ENCODE assay signal across 11 mouse cellular contexts in the genomic region with DNA sequence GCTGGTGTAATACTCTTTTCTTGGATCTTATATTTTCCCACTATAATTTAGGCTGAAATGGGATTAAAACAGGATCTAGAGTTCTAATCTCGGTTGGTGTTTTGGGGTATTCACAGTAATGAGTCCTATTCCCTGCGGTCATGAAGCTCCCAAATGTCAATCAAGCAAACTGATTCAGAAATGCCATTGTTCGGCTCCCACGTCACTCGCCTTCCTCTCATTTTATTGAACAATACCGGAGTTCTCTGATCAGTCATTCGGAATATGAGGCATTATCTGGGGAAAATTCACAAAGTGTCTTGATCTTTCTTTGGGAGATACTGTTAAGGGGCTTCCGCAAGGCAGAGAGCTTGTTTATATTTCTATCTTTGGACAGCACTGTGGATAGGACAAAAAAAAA. TPM values are rescaled to one million over a fixed set of nuclear protein-coding genes. Genes with fewer than 3 reads are reported as not detected.
DNase-seq lines count a peak whose midpoint lies in the region; ATAC-seq lines count a peak whose summit lies in the region.
"Had no signal": no experiment of that assay in that cellular context is flagged by ENCODE, and none has a peak within 500 bp of the region (broad histone marks: within the 10 kb centered on the region; RNA-seq: fewer than 3 reads in every experiment).

No protein-coding gene starts in this region.

- H3K36me3 ChIP-seq in intestine, embryonic 14.5 days (ENCODE audit: control insufficient read depth, insufficient read depth, low read length), result no peaks in the 10 kb centered on the region
- H3K36me3 ChIP-seq in intestine, embryonic 16.5 days (ENCODE audit: control insufficient read depth, insufficient read depth, low read length), result no peaks in the 10 kb centered on the region
- no peaks in the 10 kb centered on the region for H3K36me3 ChIP-seq in forebrain, embryonic 13.5 days (ENCODE audit: poor library complexity, severe bottlenecking)
- no peaks in the 10 kb centered on the region for H3K36me3 ChIP-seq in limb, embryonic 13.5 days

- no peak for ATAC-seq in intestine, embryonic 14.5 days (replicated peaks; ENCODE audit: low FRiP score, low TSS enrichment, low read depth)
- ATAC-seq in intestine, embryonic 16.5 days, result no peak
- no peak for ATAC-seq in forebrain, embryonic 13.5 days
- ATAC-seq in limb, embryonic 13.5 days (ENCODE audit: low FRiP score, low read depth), result no peak

- H3K4me3 ChIP-seq in intestine, embryonic 14.5 days (ENCODE audit: low read depth, low read length), result no peak overlapping the region
- H3K4me3 ChIP-seq in intestine, embryonic 16.5 days (ENCODE audit: low read length), result no peak overlapping the region
- H3K4me3 ChIP-seq in forebrain, embryonic 13.5 days, result peak overlapping the region; percentile 44; the same call in 1 of the 2 replicates
- no peak overlapping the region for H3K4me3 ChIP-seq in limb, embryonic 13.5 days

- no peak overlapping the region for H3K9ac ChIP-seq in intestine, embryonic 14.5 days (ENCODE audit: low read length)
- no peak overlapping the region for H3K9ac ChIP-seq in intestine, embryonic 16.5 days (ENCODE audit: low read depth, low read length)
- peak overlapping the region; percentile 87 for H3K9ac ChIP-seq in forebrain, embryonic 13.5 days
- no peak overlapping the region for H3K9ac ChIP-seq in limb, embryonic 13.5 days

- H3K9me3 ChIP-seq in intestine, embryonic 14.5 days (ENCODE audit: control insufficient read depth, low read length), result no peaks in the 10 kb centered on the region
- no peaks in the 10 kb centered on the region for H3K9me3 ChIP-seq in intestine, embryonic 16.5 days (ENCODE audit: control insufficient read depth, low read length)
- no peaks in the 10 kb centered on the region for H3K9me3 ChIP-seq in forebrain, embryonic 13.5 days (replicated peaks)
- H3K9me3 ChIP-seq in limb, embryonic 13.5 days, result no peaks in the 10 kb centered on the region

- 70% methylated on average over 8 of the region's 8 CpGs for WGBS in intestine, embryonic 14.5 days
- 78% methylated on average over 8 of the region's 8 CpGs for WGBS in intestine, embryonic 16.5 days
- WGBS in forebrain, embryonic 13.5 days, result 7% methylated on average over 8 of the region's 8 CpGs
- 66% methylated on average over 8 of the region's 8 CpGs for WGBS in limb, embryonic 13.5 days

- no peak for DNase-seq in intestine, embryonic 14.5 days (ENCODE audit: low spot score)
- peak; percentile 84 for DNase-seq in embryo, embryonic 10 days (ENCODE audit: low spot score)
- DNase-seq in adrenal gland, postnatal 10 days, result no peak
- no peak for DNase-seq in adrenal gland, adult 18-20 months (ENCODE audit: low spot score in 2 of 2)
- DNase-seq in frontal cortex, adult 2 months (ENCODE audit: extremely low spot score in 1 of 2, low spot score in 1 of 2), result no peak
- DNase-seq: cerebellum, adult 11 months had no signal

- H3K27ac ChIP-seq in intestine, embryonic 14.5 days (ENCODE audit: low read depth), result no peak overlapping the region
- no peak overlapping the region for H3K27ac ChIP-seq in intestine, embryonic 16.5 days (ENCODE audit: low read length)
- H3K27ac ChIP-seq in forebrain, embryonic 13.5 days, result peak overlapping the region; percentile 48
- H3K27ac ChIP-seq in limb, embryonic 13.5 days, result no peak overlapping the region

- peak overlapping the region; percentile 94; the same call in 1 of the 2 replicates for H3K4me2 ChIP-seq in intestine, embryonic 14.5 days (ENCODE audit: low read length)
- H3K4me2 ChIP-seq in intestine, embryonic 16.5 days (ENCODE audit: low read depth, low read length), result no peak overlapping the region
- peak overlapping the region; percentile 93 for H3K4me2 ChIP-seq in forebrain, embryonic 13.5 days
- H3K4me2 ChIP-seq in limb, embryonic 13.5 days (replicated peaks), result 0 out of 2 replicates have a peak overlapping the region, but pooled peaks have one; percentile 14

- peaks cover 26% of the 10 kb centered on the region for H3K4me1 ChIP-seq in intestine, embryonic 14.5 days (replicated peaks; ENCODE audit: control insufficient read depth, insufficient read depth, low read length)
- peaks cover 27% of the 10 kb centered on the region for H3K4me1 ChIP-seq in intestine, embryonic 16.5 days (ENCODE audit: control insufficient read depth, insufficient read depth, low read length)
- peaks cover 72% of the 10 kb centered on the region for H3K4me1 ChIP-seq in forebrain, embryonic 13.5 days
- H3K4me1 ChIP-seq in limb, embryonic 13.5 days, result peaks cover 44% of the 10 kb centered on the region

- H3K27me3 ChIP-seq in intestine, embryonic 14.5 days (replicated peaks; ENCODE audit: control insufficient read depth, insufficient read depth, low read length), result no peaks in the 10 kb centered on the region
- H3K27me3 ChIP-seq in intestine, embryonic 16.5 days (replicated peaks; ENCODE audit: control insufficient read depth, insufficient read depth, low read length), result no peaks in the 10 kb centered on the region
- H3K27me3 ChIP-seq in forebrain, embryonic 13.5 days, result no peaks in the 10 kb centered on the region
- H3K27me3 ChIP-seq in limb, embryonic 13.5 days, result no peaks in the 10 kb centered on the region; the same call in 1 of the 2 replicates
- H3K27me3 ChIP-seq: CH12.LX had no signal

RNA-seq across cellular contexts. Expression of gene A930004D18Rik, which starts 7.0 kb away (rescaled TPM):
- polyA plus RNA-seq in intestine, embryonic 14.5 days (2014; fragmentation: Nextera tagmentation; extraction: Ambion mirVana), result 11.5 and 13.3 TPM in 2 replicates
- 9.8 and 11.5 TPM in 2 replicates for polyA plus RNA-seq in intestine, embryonic 16.5 days (2015; fragmentation: Nextera tagmentation; extraction: Ambion mirVana)
- 16.2 and 20.3 TPM in 2 replicates for polyA plus RNA-seq in forebrain, embryonic 13.5 days (2015; fragmentation: Nextera tagmentation; extraction: Ambion mirVana)
- 15.3 and 19.4 TPM in 2 replicates for polyA plus RNA-seq in limb, embryonic 13.5 days (2015; fragmentation: Nextera tagmentation; extraction: Ambion mirVana)
- total RNA-seq in adrenal gland, postnatal 10 days (2021), result 1 to 10 TPM; 2.3 to 6.1 TPM
- 1 to 10 TPM; 1.4 to 2.3 TPM for total RNA-seq in adrenal gland, adult 18-20 months (2021)
- polyA plus RNA-seq in frontal cortex, adult 2 months (2012; rRNA removed), result 1.5 and 1.9 TPM in 2 replicates

RNA-seq across cellular contexts. Expression of gene Skida1, which starts 18.3 kb away (rescaled TPM):
- polyA plus RNA-seq in intestine, embryonic 14.5 days (2014; fragmentation: Nextera tagmentation; extraction: Ambion mirVana), result 3.3 and 3.8 TPM in 2 replicates
- 2.0 and 2.7 TPM in 2 replicates for polyA plus RNA-seq in intestine, embryonic 16.5 days (2015; fragmentation: Nextera tagmentation; extraction: Ambion mirVana)
- polyA plus RNA-seq in forebrain, embryonic 13.5 days (2015; fragmentation: Nextera tagmentation; extraction: Ambion mirVana), result 17.2 and 17.9 TPM in 2 replicates
- 12.2 and 14.9 TPM in 2 replicates for polyA plus RNA-seq in limb, embryonic 13.5 days (2015; fragmentation: Nextera tagmentation; extraction: Ambion mirVana)
- 1 to 10 TPM; 3.5 to 4.9 TPM for total RNA-seq in adrenal gland, postnatal 10 days (2021)
- total RNA-seq in adrenal gland, adult 18-20 months (2021), result 1 to 10 TPM; 1.6 to 2.0 TPM
- polyA plus RNA-seq in frontal cortex, adult 2 months (2012; rRNA removed), result 3.9 and 5.3 TPM in 2 replicates

RNA-seq across cellular contexts. Expression of gene Mllt10, which starts 24.5 kb away (rescaled TPM):
- 36.4 and 40.2 TPM in 2 replicates for polyA plus RNA-seq in intestine, embryonic 14.5 days (2014; fragmentation: Nextera tagmentation; extraction: Ambion mirVana)
- polyA plus RNA-seq in intestine, embryonic 16.5 days (2015; fragmentation: Nextera tagmentation; extraction: Ambion mirVana), result 45.4 and 47.2 TPM in 2 replicates
- polyA plus RNA-seq in forebrain, embryonic 13.5 days (2015; fragmentation: Nextera tagmentation; extraction: Ambion mirVana), result 73.5 and 75.3 TPM in 2 replicates
- polyA plus RNA-seq in limb, embryonic 13.5 days (2015; fragmentation: Nextera tagmentation; extraction: Ambion mirVana), result 68.1 and 72.2 TPM in 2 replicates
- 10 to 100 TPM; 35.1 to 44.5 TPM for total RNA-seq in adrenal gland, postnatal 10 days (2021)
- total RNA-seq in adrenal gland, adult 18-20 months (2021), result 10 to 100 TPM; 41.4 to 44.8 TPM
- 40.7 and 44.6 TPM in 2 replicates for polyA plus RNA-seq in frontal cortex, adult 2 months (2012; rRNA removed)

RNA-seq across cellular contexts. Expression of gene H2al2a, which starts 33.8 kb away (rescaled TPM):
- polyA plus RNA-seq in intestine, embryonic 14.5 days (2014; fragmentation: Nextera tagmentation; extraction: Ambion mirVana), result not detected in 2 replicates
- polyA plus RNA-seq in intestine, embryonic 16.5 days (2015; fragmentation: Nextera tagmentation; extraction: Ambion mirVana), result not detected in 2 replicates
- not detected in 2 replicates for polyA plus RNA-seq in forebrain, embryonic 13.5 days (2015; fragmentation: Nextera tagmentation; extraction: Ambion mirVana)
- not detected in 2 replicates for polyA plus RNA-seq in limb, embryonic 13.5 days (2015; fragmentation: Nextera tagmentation; extraction: Ambion mirVana)
- not detected for total RNA-seq in adrenal gland, postnatal 10 days (2021)
- not detected for total RNA-seq in adrenal gland, adult 18-20 months (2021)
- not detected in 2 replicates for polyA plus RNA-seq in frontal cortex, adult 2 months (2012; rRNA removed)
- total RNA-seq: CH12.LX; left cerebral cortex, adult 18-20 months had no signal
